Mouse (Mus musculus): ENCODE results near the gene Phox2a.
A peak's percentile ranks its signal among the peaks of the same experiment; 100 is the strongest.

Gene Phox2a

DNA sequence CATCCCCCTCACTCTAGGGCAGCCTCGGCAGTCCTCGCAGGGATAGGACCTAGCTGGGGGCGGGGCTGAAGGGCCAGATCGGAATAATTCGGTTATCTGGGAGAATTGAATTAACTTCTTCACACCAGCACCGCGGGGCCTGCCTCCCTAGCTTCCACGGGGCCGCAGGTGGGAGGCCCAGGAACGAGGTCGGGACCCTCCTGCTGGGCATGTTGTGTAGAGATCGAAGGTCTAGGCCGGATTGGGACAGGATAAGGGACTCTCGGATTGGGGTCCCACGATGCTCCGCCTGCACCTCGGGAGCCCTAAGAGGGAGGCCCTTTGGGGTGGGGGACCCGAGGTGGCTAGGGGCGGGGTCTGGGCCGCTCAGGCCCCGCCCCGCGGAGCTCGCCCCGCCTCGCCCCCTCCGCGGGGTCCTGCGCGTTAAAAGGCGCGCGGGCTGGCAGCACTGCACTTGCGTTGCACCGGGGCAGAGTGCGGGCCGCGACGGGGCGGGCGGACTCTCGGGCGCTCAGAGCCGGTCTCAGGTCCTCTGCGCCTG, at the start of gene Phox2a:
Phox2a (plus strand) TSS at position 453 of the 541 bp plus-strand sequence.
- DNase-seq (ENCODE audit: low spot score) = no peak

DNA sequence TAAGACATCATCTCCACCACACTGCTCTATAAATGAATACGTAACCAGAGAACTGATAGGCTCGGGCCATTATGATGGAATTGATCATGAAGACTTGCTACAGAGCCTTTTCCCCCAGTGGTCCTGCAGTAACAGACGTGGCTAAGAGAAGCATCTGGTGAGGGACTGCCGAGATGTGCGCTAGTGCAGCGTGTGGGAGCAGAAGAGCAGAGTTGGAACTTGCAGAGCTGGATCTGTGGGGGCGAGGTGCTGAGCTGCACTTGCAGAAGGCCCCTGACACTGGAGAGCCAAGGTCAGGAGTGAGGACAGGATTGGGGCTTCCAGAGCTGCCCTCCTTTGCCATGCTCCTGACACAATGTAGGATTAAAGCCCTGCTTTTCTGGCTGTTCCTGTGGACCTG, 48.1 kb upstream of the Phox2a start:
- no peak for DNase-seq (ENCODE audit: low spot score)

DNA sequence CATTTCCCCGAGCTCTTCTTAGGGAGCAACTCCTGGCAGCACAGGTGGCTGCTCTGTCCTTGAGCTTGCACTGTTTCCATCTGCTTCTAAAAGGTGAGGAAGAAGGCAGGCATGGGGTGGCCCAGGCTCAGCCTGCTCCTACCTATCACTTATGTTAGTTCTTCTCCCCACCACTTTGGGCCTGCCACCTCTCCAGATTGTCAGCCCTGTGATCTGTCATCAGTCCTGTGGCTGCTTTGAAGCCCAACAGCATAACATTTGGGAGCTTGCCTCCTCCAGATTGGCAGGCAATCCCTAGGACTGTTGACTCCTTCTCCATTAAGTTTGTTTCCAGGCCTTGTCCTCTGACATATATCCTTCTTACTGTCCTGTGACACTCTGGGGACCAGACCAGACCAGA, 46.5 kb upstream of the Phox2a start:
- DNase-seq (ENCODE audit: low spot score) = no peak

- no peak for DNase-seq (ENCODE audit: low spot score)
Measured at GRCm38 (mm10) chr7:101772687-101773086, 45.4 kb upstream of the Phox2a start.

GRCm38 (mm10) chr7:101777053-101777452, 41.1 kb upstream of the Phox2a start:
- no peak for DNase-seq (ENCODE audit: low spot score)

- DNase-seq (ENCODE audit: low spot score) = no peak
Measured at GRCm38 (mm10) chr7:101820295-101821030, 2.4 kb downstream of the Phox2a start.

- DNase-seq (ENCODE audit: low spot score) = peak; percentile 47
Measured at GRCm38 (mm10) chr7:101821571-101822501, 3.7 kb downstream of the Phox2a start.

GRCm38 (mm10) chr7:101822836-101823757, 5.0 kb downstream of the Phox2a start:
- DNase-seq (ENCODE audit: low spot score) = no peak

GRCm38 (mm10) chr7:101823758-101824630, 5.9 kb downstream of the Phox2a start:
- DNase-seq (ENCODE audit: low spot score) = no peak

DNA sequence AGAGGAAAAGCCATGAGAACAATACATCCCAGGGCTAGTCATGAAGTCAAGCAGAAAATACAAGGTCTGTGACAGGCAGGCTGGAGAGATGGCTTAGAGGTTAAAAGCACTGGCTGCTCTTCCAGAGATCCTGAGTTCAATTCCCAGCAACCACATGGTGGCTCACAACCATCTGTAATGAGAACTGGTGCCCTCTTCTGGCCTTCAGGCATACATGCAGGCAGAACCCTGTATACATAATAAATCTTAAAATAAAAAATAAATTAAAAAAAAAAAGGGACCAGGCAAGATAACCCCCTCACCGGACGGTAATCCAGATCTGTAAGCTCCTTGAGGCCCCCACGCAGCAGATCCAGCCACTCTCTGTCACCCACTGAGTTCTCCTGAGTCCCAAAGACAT, 12.3 kb downstream of the Phox2a start:
- DNase-seq (ENCODE audit: low spot score) = no peak

- no peak for DNase-seq (ENCODE audit: low spot score)
Measured at GRCm38 (mm10) chr7:101831437-101831836, 13.3 kb downstream of the Phox2a start.

DNA sequence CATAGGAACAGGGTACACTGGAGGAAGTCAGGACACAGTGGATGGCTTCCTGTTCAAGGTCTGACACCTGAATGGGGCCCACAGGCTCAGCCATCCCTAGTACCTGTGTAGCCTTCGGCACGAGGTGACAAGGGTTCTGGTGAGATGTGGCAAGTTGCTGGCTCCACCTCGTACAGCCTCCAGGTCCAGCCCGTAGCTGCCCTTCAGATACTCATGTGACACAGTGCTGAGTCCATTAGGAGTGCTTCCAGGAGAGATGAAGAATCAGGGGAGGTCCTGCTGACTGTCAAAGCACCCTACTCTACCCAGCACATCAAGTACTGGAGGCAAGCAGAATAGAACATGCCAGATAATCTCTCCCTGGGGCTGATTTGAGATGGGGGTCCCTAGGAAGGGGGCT, 14.3 kb downstream of the Phox2a start:
- no peak for DNase-seq (ENCODE audit: low spot score)

- no peak for DNase-seq (ENCODE audit: low spot score)
Measured at GRCm38 (mm10) chr7:101833352-101833751, 15.2 kb downstream of the Phox2a start.

- no peak for DNase-seq (ENCODE audit: low spot score)
Measured at GRCm38 (mm10) chr7:101833916-101834584, 15.9 kb downstream of the Phox2a start.

DNA sequence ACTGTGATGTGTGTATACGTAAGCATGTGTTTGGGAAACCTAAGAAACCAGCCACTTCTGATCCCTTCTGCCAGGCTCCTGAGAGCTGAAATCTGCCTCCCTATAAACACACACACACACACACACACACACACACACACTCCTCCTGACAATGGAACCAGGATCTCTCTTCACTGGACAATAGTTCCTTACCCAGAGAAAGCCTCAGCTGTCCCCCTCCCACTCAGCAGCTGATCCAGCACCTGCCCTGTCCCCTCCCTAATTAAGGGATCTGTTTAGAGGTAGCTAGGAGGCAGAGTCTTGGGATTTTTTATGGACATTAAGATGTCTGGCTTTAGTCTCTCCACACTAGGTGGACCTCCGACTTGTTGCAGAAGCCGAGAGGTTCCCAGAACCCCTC, 16.8 kb downstream of the Phox2a start:
- no peak for DNase-seq (ENCODE audit: low spot score)

GRCm38 (mm10) chr7:101835457-101836109, 17.5 kb downstream of the Phox2a start:
- no peak for DNase-seq (ENCODE audit: low spot score)

- peak; percentile 64 for DNase-seq (ENCODE audit: low spot score)
Measured at GRCm38 (mm10) chr7:101836271-101837153, 18.4 kb downstream of the Phox2a start.

DNA sequence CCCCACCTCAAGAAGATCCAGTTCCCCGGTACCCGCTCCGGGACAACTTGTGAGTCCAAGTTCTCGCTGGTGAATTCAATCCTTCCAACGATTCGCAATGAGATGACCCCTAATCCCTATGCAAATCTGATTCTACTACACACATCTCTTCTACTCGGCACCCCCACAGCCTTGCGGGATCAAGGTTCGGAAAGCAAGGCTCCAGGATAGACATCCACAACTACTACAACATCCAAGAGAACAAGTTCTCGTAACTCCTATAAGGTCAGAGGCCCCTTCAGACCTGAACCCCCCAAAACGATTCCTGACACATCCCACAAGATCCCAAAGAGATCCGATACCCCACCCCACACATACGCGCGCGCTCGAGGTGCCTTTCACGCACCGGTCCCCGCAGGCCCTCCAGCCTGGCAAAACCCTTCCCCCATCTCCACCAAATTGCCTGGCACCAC, 19.1 kb downstream of the Phox2a start:
- DNase-seq (ENCODE audit: low spot score) = no peak

Data from urinary bladder, postnatal 25 days (tissue).